Mouse (Mus musculus): ENCODE measurements around the gene 1700042G07Rik.

DNA sequence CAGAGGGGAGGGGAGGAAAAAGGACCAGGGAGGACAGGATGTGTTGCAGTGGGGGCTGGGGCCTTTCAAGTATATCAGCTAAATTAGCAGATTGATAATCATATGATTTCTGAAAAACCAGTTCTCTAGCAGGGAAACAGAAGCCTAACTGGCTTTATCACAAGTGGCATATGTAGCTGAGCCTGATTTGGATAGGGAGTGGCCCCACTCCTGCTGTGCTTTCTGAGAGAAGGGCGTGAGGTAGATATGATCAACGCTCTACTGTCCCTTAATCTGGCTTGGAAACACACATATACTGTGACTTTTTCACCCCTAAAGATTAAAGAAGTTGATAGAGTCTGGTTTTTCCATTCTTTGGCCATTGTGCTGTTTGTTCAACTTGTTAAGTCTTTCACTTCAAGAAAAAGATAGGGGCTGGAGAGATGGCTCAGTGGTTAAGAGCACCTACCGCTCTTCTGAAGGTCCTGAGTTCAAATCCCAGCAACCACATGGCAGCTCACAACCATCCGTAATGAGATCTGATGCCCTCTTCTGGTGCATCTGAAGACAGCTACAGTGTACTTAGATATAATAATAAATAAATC lies 47.3 kb upstream of the 1700042G07Rik start:
- TF ChIP-seq CTCF (IDR thresholded peaks at IDR 0.05; ENCODE audit: insufficient read depth, low read depth, low read length), result no peak
- TF ChIP-seq POLR2A (IDR thresholded peaks at IDR 0.05; ENCODE audit: insufficient read depth, low read depth, low read length), result no peak
